Mouse (Mus musculus): ENCODE measurements around the gene Clcn6. TPM values are rescaled to one million over a fixed set of nuclear protein-coding genes. Genes with fewer than 3 reads are reported as not detected.

Gene Clcn6
- total and polyA plus RNA-seq, 2 experiments from 2014 or later = 24.4 to 60.7 TPM

DNA sequence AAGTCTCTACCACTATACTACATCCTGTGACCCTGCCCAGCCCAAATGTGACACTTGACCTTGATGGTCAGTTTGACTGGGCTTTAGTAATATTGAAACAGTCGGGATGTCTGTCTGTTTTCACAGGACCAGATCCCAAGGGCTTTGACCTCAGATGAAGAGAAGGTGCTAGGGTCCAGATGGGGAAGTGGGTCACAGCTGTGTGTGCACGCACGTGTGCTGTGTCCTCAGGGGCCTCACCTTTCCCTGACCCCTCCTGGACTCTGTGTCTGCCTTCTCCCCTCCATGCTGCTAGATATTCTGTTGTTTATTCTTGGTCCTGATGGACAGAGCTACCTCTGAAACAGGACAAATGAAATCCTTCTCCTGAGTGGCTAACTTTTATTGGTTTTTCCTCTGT lies 27.3 kb downstream of the Clcn6 start:
- peaks cover 97% of the 10 kb centered on the region for H3K36me3 ChIP-seq (ENCODE audit: insufficient read depth, low read length)
- no peak overlapping the region for H3K9ac ChIP-seq (replicated peaks; ENCODE audit: low read length)
- no peak for TF ChIP-seq CTCF (IDR thresholded peaks at IDR 0.05; ENCODE audit: low read depth)
- ATAC-seq (no peak), DNase-seq (ENCODE audit: low spot score) (no peak)
- no peaks in the 10 kb centered on the region for H3K27me3 ChIP-seq (ENCODE audit: insufficient read depth, low read length)
- WGBS = 70% methylated on average over 3 of the region's 3 CpGs
- H3K9me3 ChIP-seq (ENCODE audit: low read length) = no peaks in the 10 kb centered on the region
- no peak overlapping the region for H3K27ac ChIP-seq
- H3K4me2 ChIP-seq (ENCODE audit: low read depth, low read length) = no peak overlapping the region
- no peaks in the 10 kb centered on the region for H3K4me1 ChIP-seq (ENCODE audit: insufficient read depth, low read length)
- no peak overlapping the region for H3K4me3 ChIP-seq (ENCODE audit: low read length)

DNA sequence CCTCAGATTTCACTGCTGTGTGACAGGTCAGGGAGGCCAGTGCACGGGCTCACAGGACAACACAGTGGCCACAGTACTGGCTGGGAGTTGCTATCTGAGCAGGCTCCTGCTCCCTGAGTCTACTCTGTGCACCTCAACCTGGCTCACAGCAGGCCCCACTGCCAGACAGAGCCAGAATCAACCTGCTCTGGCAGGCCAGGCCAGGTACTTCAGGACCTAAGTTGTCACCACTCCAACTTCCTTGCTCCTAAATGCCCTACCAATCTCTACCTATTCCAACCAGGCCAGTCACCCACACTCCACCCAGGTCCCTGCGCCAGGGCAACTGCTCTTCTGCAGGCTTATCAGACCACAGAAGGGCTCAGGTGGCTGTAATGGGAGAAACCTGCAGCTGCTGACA lies 29.0 kb downstream of the Clcn6 start:
- H3K36me3 ChIP-seq (ENCODE audit: insufficient read depth, low read length) = peaks cover 98% of the 10 kb centered on the region
- WGBS = 98% methylated on average over 2 of the region's 2 CpGs
- no peak for TF ChIP-seq CTCF (IDR thresholded peaks at IDR 0.05; ENCODE audit: low read depth)
- ATAC-seq (no peak), DNase-seq (ENCODE audit: low spot score) (no peak)
- no peak overlapping the region for H3K4me3 ChIP-seq (ENCODE audit: low read length)
- no peaks in the 10 kb centered on the region for H3K27me3 ChIP-seq (ENCODE audit: insufficient read depth, low read length)
- no peaks in the 10 kb centered on the region for H3K4me1 ChIP-seq (ENCODE audit: insufficient read depth, low read length)
- H3K27ac ChIP-seq = no peak overlapping the region
- H3K9me3 ChIP-seq (ENCODE audit: low read length) = no peaks in the 10 kb centered on the region
- H3K9ac ChIP-seq (replicated peaks; ENCODE audit: low read length) = no peak overlapping the region
- H3K4me2 ChIP-seq (ENCODE audit: low read depth, low read length) = no peak overlapping the region

GRCm38 (mm10) chr4:148008412-148008811 lies 30.2 kb downstream of the Clcn6 start:
- Histone ChIP-seq H3K9me3 (ENCODE audit: low read length) (no peaks in the 10 kb centered on the region), H3K4me1 (ENCODE audit: insufficient read depth, low read length) (no peaks in the 10 kb centered on the region), H3K4me3 (ENCODE audit: low read length) (no peak overlapping the region), H3K36me3 (ENCODE audit: insufficient read depth, low read length) (peaks cover 91% of the 10 kb centered on the region), H3K9ac (replicated peaks; ENCODE audit: low read length) (no peak overlapping the region), H3K27me3 (ENCODE audit: insufficient read depth, low read length) (no peaks in the 10 kb centered on the region), H3K27ac (no peak overlapping the region), H3K4me2 (ENCODE audit: low read depth, low read length) (no peak overlapping the region)
- DNase-seq (ENCODE audit: low spot score) (peak; percentile 57), ATAC-seq (0 out of 2 replicates have a peak, but pooled peaks have one; percentile 36)
- peak; percentile 80 for TF ChIP-seq CTCF (IDR thresholded peaks at IDR 0.05; ENCODE audit: low read depth)
- WGBS = 77% methylated on average over 4 of the region's 4 CpGs

- no peak overlapping the region for H3K27ac ChIP-seq
- DNase-seq (ENCODE audit: low spot score) = no peak
- no peak overlapping the region for H3K9ac ChIP-seq (replicated peaks; ENCODE audit: low read length)
- ATAC-seq = no peak
- no peak for TF ChIP-seq CTCF (IDR thresholded peaks at IDR 0.05; ENCODE audit: low read depth)
- no peak overlapping the region for H3K4me2 ChIP-seq (ENCODE audit: low read depth, low read length)
- no peaks in the 10 kb centered on the region for H3K27me3 ChIP-seq (ENCODE audit: insufficient read depth, low read length)
- H3K4me1 ChIP-seq (ENCODE audit: insufficient read depth, low read length) = peaks cover 9% of the 10 kb centered on the region; the same call in 1 of the 2 replicates
- H3K9me3 ChIP-seq (ENCODE audit: low read length) = no peaks in the 10 kb centered on the region
- WGBS = 90% methylated on average over 7 of the region's 7 CpGs
- peaks cover 52% of the 10 kb centered on the region for H3K36me3 ChIP-seq (ENCODE audit: insufficient read depth, low read length)
- no peak overlapping the region for H3K4me3 ChIP-seq (ENCODE audit: low read length)
Measured at GRCm38 (mm10) chr4:148004361-148004760, 34.3 kb downstream of the Clcn6 start.

DNA sequence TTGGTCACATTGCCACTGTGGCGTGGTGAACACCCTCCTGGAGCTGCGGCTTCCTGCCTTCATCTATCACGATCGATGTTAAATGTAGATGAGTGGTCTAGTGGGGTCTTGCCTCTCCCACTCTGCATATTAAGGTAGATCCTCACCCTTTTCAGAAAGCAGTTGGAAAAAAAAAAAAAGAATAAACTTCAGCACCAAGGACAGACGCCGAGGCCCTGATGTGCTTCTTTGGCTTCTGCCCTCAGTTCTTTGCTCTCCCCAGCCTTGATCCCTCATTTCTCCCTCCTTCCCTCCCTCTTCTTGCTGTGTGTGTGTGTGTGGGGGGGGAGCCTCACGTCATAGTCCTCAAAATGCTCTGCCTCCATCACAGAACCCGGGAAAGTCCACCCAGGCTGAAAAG lies 36.8 kb downstream of the Clcn6 start:
- peaks cover 9% of the 10 kb centered on the region; the same call in 1 of the 2 replicates for H3K4me1 ChIP-seq (ENCODE audit: insufficient read depth, low read length)
- no peaks in the 10 kb centered on the region for H3K9me3 ChIP-seq (ENCODE audit: low read length)
- no peak overlapping the region for H3K4me2 ChIP-seq (ENCODE audit: low read depth, low read length)
- no peak overlapping the region for H3K4me3 ChIP-seq (ENCODE audit: low read length)
- DNase-seq (ENCODE audit: low spot score) (no peak), ATAC-seq (no peak)
- H3K36me3 ChIP-seq (ENCODE audit: insufficient read depth, low read length) = peaks cover 28% of the 10 kb centered on the region
- no peaks in the 10 kb centered on the region for H3K27me3 ChIP-seq (ENCODE audit: insufficient read depth, low read length)
- 32% methylated on average over 8 of the region's 8 CpGs for WGBS
- H3K9ac ChIP-seq (replicated peaks; ENCODE audit: low read length) = no peak overlapping the region
- peak overlapping the region; percentile 34; the same call in 1 of the 2 replicates for H3K27ac ChIP-seq
- no peak for TF ChIP-seq CTCF (IDR thresholded peaks at IDR 0.05; ENCODE audit: low read depth)

DNA sequence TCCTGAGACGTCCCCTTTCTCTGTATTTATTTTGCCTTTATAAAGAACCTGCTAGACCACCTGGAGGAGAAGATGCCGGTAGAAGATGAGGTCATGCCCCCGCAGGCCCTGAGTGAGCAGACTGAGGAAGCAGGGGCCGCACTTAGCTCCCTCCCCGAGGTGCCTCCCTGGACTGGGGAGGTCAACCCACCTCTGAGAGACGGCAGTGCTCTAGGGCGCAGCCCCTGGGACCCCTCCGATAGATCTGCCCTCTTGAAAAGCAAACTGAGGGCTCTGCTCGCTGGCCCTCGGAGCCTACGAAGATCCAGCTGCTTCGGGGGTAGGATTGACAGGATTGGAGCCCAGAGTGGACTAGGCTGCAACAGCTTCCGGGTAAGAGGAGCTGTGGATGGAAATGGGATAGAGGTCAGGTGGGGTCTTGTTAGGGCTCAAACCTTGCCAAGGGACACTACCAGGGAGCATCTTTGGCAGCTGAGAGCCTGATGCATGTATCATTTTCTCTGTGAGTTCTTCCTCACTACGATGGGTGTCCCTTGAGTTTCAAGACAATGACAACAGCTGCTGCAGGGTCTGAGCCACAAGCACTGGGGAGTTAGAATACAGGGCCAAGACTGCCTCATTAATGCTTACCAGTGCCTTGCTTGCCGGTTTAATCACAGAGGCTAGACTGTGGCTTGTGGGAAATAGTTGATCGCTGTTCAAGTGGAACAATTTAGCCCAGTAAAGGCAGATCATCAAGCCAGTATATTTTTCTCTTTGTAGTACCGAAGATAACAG lies 37.4 kb downstream of the Clcn6 start:
- Histone ChIP-seq H3K4me1 (ENCODE audit: insufficient read depth, low read length) (peaks cover 9% of the 10 kb centered on the region; the same call in 1 of the 2 replicates), H3K9ac (replicated peaks; ENCODE audit: low read length) (no peak overlapping the region), H3K4me2 (ENCODE audit: low read depth, low read length) (no peak overlapping the region), H3K27ac (peak overlapping the region; percentile 34; the same call in 1 of the 2 replicates), H3K9me3 (ENCODE audit: low read length) (no peaks in the 10 kb centered on the region), H3K36me3 (ENCODE audit: insufficient read depth, low read length) (peaks cover 21% of the 10 kb centered on the region), H3K4me3 (ENCODE audit: low read length) (no peak overlapping the region), H3K27me3 (ENCODE audit: insufficient read depth, low read length) (no peaks in the 10 kb centered on the region)
- DNase-seq (ENCODE audit: low spot score) (peak; percentile 34), ATAC-seq (no peak)
- 61% methylated on average over 17 of the region's 17 CpGs for WGBS
- TF ChIP-seq CTCF (IDR thresholded peaks at IDR 0.05; ENCODE audit: low read depth) = no peak

All from hindbrain, postnatal 0 days (tissue).